8 mouse cellular contexts compared by ENCODE assay signal in the genomic region with DNA sequence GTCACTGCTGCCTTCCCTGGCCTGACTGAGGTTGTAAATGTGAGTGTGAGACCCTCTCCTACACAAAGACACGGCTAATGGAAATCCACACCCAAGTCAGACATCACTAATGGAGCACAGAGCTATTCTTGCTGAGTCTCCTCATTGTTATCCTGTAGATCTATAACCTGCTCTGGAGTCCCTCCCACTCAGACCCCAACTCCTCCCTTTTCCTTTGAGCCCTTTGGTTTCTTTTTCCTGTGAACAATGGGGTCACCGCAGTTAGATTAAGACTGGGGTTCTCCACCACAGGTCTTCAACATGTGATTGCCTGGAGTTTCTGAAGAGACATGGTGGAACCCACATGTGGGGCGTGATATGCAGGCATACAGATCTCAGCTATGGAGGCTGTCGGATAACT. TPM values are rescaled to one million over a fixed set of nuclear protein-coding genes. Genes with fewer than 3 reads are reported as not detected.
DNase-seq lines count a peak whose midpoint lies in the region; ATAC-seq and TF ChIP-seq lines count a peak whose summit lies in the region.

No protein-coding gene starts in this region.

- in situ Hi-C loops in ES-E14 (cut with MboI; ENCODE audit: low sequenced_read_pairs in 2 of 2, unreplicated experiment in 2 of 2): no loop called here

- H3K27me3 ChIP-seq in forebrain, embryonic 10.5 days (ENCODE audit: poor library complexity, severe bottlenecking): no peaks in the 10 kb centered on the region
- no peaks in the 10 kb centered on the region for H3K27me3 ChIP-seq in forebrain, embryonic 16.5 days (replicated peaks; ENCODE audit: control insufficient read depth, insufficient read depth, low read length)

- peak overlapping the region; percentile 22; the same call in 1 of the 2 replicates for H3K4me3 ChIP-seq in forebrain, embryonic 10.5 days
- H3K4me3 ChIP-seq in forebrain, embryonic 16.5 days (replicated peaks; ENCODE audit: low read length): no peak overlapping the region
- H3K4me3 ChIP-seq in ES-E14 (ENCODE audit: insufficient read depth in 1 of 2, low read depth in 1 of 2, low read length in 2 of 2, poor library complexity in 1 of 2, severe bottlenecking in 1 of 2): peak overlapping the region; percentile 4 to 13; a peak in 1 of 4 replicates

- H3K4me1 ChIP-seq in forebrain, embryonic 10.5 days: peaks cover 75% of the 10 kb centered on the region
- peaks cover 49% of the 10 kb centered on the region for H3K4me1 ChIP-seq in forebrain, embryonic 16.5 days (replicated peaks; ENCODE audit: control insufficient read depth, insufficient read depth, low read length)
- H3K4me1 ChIP-seq in ES-E14 (ENCODE audit: control insufficient read depth in 2 of 2, insufficient read depth in 2 of 2, low read length in 2 of 2, poor library complexity in 1 of 2): peaks cover 0 to 41% of the 10 kb centered on the region in 2 experiments; a peak in 3 of 4 replicates

- H3K36me3 ChIP-seq in forebrain, embryonic 10.5 days (replicated peaks): no peaks in the 10 kb centered on the region
- H3K36me3 ChIP-seq in forebrain, embryonic 16.5 days (ENCODE audit: control insufficient read depth, insufficient read depth): no peaks in the 10 kb centered on the region
- no peaks in the 10 kb centered on the region for H3K36me3 ChIP-seq in ES-E14 (ENCODE audit: control insufficient read depth, insufficient read depth, low read length, poor library complexity, severe bottlenecking)

- ATAC-seq in forebrain, embryonic 16.5 days: no peak
- peak; percentile 21 to 44 for ATAC-seq in hematopoietic stem cell, adult 5-6 weeks (replicated peaks in 1 of 2; ENCODE audit: insufficient read depth in 1 of 2, low FRiP score in 2 of 2, low TSS enrichment in 1 of 2, low read depth in 1 of 2, poor library complexity in 2 of 2, severe bottlenecking in 2 of 2)

- no peak overlapping the region for H3K9ac ChIP-seq in forebrain, embryonic 16.5 days (replicated peaks; ENCODE audit: low read depth, low read length)
- H3K9ac ChIP-seq in ES-E14 (ENCODE audit: insufficient read depth, low read depth, low read length, poor library complexity, severe bottlenecking): no peak overlapping the region

- H3K9me3 ChIP-seq in forebrain, embryonic 10.5 days: no peaks in the 10 kb centered on the region
- no peaks in the 10 kb centered on the region for H3K9me3 ChIP-seq in forebrain, embryonic 16.5 days (ENCODE audit: control insufficient read depth, low read length)
- H3K9me3 ChIP-seq in ES-E14 (ENCODE audit: control insufficient read depth, insufficient read depth, low read depth, low read length): no peaks in the 10 kb centered on the region

- H3K27ac ChIP-seq in forebrain, embryonic 10.5 days: peak overlapping the region; percentile 83
- no peak overlapping the region for H3K27ac ChIP-seq in forebrain, embryonic 16.5 days (ENCODE audit: low read length)
- H3K27ac ChIP-seq in ES-E14 (ENCODE audit: insufficient read depth, low read depth, low read length, poor library complexity, severe bottlenecking): no peak overlapping the region

- WGBS in forebrain, embryonic 10.5 days: 67% methylated on average over 4 of the region's 4 CpGs
- 52% methylated on average over 4 of the region's 4 CpGs for WGBS in forebrain, embryonic 16.5 days

- DNase-seq in forebrain, embryonic 10.5 days (ENCODE audit: extremely low spot score, low spot score): no peak
- DNase-seq in ES-E14 (ENCODE audit: low read depth, low spot score): no peak
- DNase-seq in mesoderm, embryonic 11.5 days (ENCODE audit: low read depth, low spot score): peak; percentile 69
- DNase-seq in thymus, postnatal 36 days: peak; percentile 49 to 68
- no peak for DNase-seq in Muller cell, postnatal 12 days (ENCODE audit: inconsistent ontology term)
- no peak for DNase-seq in cerebellum, postnatal 25 days

- no peak overlapping the region for H3K4me2 ChIP-seq in forebrain, embryonic 16.5 days (ENCODE audit: low read length)

TF ChIP-seq in ES-E14, 5 proteins besides CTCF, POLR2A, EP300 and RAD21:
- TF ChIP-seq ZC3H11A (IDR thresholded peaks at IDR 0.05; ENCODE audit: borderline replicate concordance, low read depth, low read length) (no peak), MAFK (IDR thresholded peaks at IDR 0.05; ENCODE audit: insufficient read depth, low read depth, low read length) (peak; percentile 60; the same call in 1 of the 2 replicates), HCFC1 (IDR thresholded peaks at IDR 0.05; ENCODE audit: borderline replicate concordance, insufficient read depth, low read length) (no peak), ZNF384 (IDR thresholded peaks at IDR 0.05; ENCODE audit: low read depth, low read length) (no peak), CHD2 (IDR thresholded peaks at IDR 0.05; ENCODE audit: low read depth, low read length) (no peak)

RNA-seq across cellular contexts. Expression of gene Prex1, which starts 57.0 kb away (rescaled TPM):
- 24.3 and 25.5 TPM in 2 replicates for polyA plus RNA-seq in forebrain, embryonic 10.5 days (2016; fragmentation: Nextera tagmentation; extraction: Ambion mirVana)
- polyA plus RNA-seq in forebrain, embryonic 16.5 days (2015; fragmentation: Nextera tagmentation; extraction: Ambion mirVana): 38.5 and 40.5 TPM in 2 replicates
- 1.5 and 2.1 TPM in 2 replicates for total RNA-seq in ES-E14 (2012; rRNA removed)
- total RNA-seq in hematopoietic stem cell, adult 5-6 weeks (2017): 25.1 and 30.0 TPM in 2 replicates

Comparison
In these comparisons a context has a peak if more than half of its experiments do, and no peak if none do; other contexts are left out.
1. DNase-seq: peak in mesoderm, embryonic 11.5 days (single experiment) and thymus, postnatal 36 days (2 of 2); none in forebrain, embryonic 10.5 days (single experiment), ES-E14 (single experiment), Muller cell, postnatal 12 days (single experiment) and cerebellum, postnatal 25 days (0 of 2).